ENCODE assay signal across 8 mouse cellular contexts in the genomic region with DNA sequence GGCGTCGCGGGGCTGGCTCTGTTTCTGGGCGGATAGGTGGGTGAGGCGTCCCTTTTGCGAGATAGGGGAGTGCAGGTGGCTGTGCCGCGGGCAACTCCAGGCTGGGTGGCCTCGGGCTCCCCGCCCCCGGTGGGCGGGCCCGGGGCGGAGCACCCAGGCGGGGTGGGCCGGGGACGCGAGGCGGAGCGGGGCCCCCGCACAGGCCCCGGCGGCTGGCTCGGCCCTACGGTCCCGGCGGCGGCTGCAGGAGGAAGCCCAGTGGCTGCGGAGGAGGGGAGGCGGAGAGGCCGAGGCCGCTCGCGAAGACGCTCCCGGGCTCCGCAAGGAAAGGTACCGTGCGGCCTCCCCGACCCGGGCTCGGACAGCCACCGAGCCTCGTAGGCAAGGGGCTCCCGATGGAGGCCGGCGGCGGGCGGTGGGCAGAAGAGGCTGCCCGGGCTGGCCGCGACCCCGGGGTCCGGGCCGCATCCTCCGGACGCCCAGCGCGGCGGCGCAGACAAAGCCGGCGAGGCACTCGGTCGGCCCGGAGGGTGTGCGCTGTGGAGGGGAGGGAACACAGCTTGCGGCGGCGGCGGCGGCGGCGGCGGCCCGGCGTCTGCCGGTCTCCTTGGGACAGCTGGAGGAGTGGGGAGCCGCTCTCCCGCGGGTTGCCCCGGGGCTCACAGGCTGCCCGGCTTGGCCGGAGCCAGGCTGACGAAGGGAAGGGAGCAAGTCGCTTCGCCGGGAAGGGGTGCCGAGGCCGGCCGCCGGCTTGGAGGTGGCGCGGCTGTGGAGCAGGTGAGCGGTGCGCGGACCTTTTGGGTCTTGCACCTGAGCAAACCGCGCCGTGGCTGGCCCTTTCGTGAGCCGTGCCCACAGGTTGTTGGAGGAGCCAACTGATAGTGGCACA. TPM values are rescaled to one million over a fixed set of nuclear protein-coding genes. Genes with fewer than 3 reads are reported as not detected.
DNase-seq lines count a peak whose midpoint lies in the region; ATAC-seq and TF ChIP-seq lines count a peak whose summit lies in the region.

No protein-coding gene starts in this region.

- H3K27me3 ChIP-seq in MEL (ENCODE audit: control insufficient read depth in 1 of 2, insufficient read depth in 2 of 2, low read length in 2 of 2), result peaks cover 9% of the 10 kb centered on the region in 2 experiments
- H3K27me3 ChIP-seq in forebrain, embryonic 14.5 days (replicated peaks; ENCODE audit: control insufficient read depth, insufficient read depth, low read length), result no peaks in the 10 kb centered on the region

- H3K4me2 ChIP-seq in forebrain, embryonic 14.5 days (ENCODE audit: low read length), result peak overlapping the region; percentile 95

- peak; percentile 75 for DNase-seq in MEL (ENCODE audit: low read depth, low spot score)
- peak; percentile 77 for DNase-seq in cerebellum, adult 11 months
- DNase-seq in forebrain, embryonic 14.5 days (ENCODE audit: low spot score), result peak; percentile 84
- DNase-seq in heart, postnatal 25 days (ENCODE audit: low spot score), result peak; percentile 86
- peak; percentile 76 to 81 for DNase-seq in layer of hippocampus, adult 18-20 months (ENCODE audit: low spot score in 2 of 2)
- peak; percentile 81 for DNase-seq in lung, postnatal 10 days
- DNase-seq in ovary, postnatal 14 days (ENCODE audit: low spot score), result peak; percentile 74
- peak; percentile 96 for DNase-seq in thymus, postnatal 14 days

- H3K36me3 ChIP-seq in MEL (ENCODE audit: control insufficient read depth in 1 of 2, insufficient read depth in 2 of 2, low read length in 2 of 2), result peaks cover 0 to 5% of the 10 kb centered on the region in 2 experiments; a peak in 2 of 4 replicates
- H3K36me3 ChIP-seq in forebrain, embryonic 14.5 days (ENCODE audit: control insufficient read depth, insufficient read depth, low read length), result no peaks in the 10 kb centered on the region

- WGBS in forebrain, embryonic 14.5 days, result 1% methylated on average over 63 of the region's 102 CpGs

- peaks cover 0 to 8% of the 10 kb centered on the region in 2 experiments; a peak in 3 of 4 replicates for H3K4me1 ChIP-seq in MEL (ENCODE audit: control insufficient read depth in 1 of 2, insufficient read depth in 2 of 2, low read length in 2 of 2)
- H3K4me1 ChIP-seq in forebrain, embryonic 14.5 days (ENCODE audit: control insufficient read depth, insufficient read depth, low read length), result peaks cover 14% of the 10 kb centered on the region

- peak overlapping the region; percentile 69 for H3K9ac ChIP-seq in MEL (ENCODE audit: control insufficient read depth, low read depth, low read length, poor library complexity, severe bottlenecking)
- peak overlapping the region; percentile 93 for H3K9ac ChIP-seq in forebrain, embryonic 14.5 days (ENCODE audit: low read length)

- H3K79me2 ChIP-seq in MEL (ENCODE audit: control insufficient read depth, insufficient read depth, low read length, poor library complexity), result no peaks in the 10 kb centered on the region; the same call in 1 of the 2 replicates

- TF ChIP-seq CTCF in MEL (IDR thresholded peaks at IDR 0.05 in 2 of 3, conservative IDR thresholded peaks at IDR 0.05 in 1 of 3; ENCODE audit: control insufficient read depth in 1 of 3, insufficient read depth in 1 of 3, low read depth in 2 of 3, low read length in 3 of 3, poor library complexity in 1 of 3, severe bottlenecking in 1 of 3), result no peak

- TF ChIP-seq POLR2A in MEL (IDR thresholded peaks at IDR 0.05; ENCODE audit: control insufficient read depth in 1 of 2, insufficient read depth in 1 of 2, low read depth in 1 of 2, low read length in 2 of 2, poor library complexity in 1 of 2), result 0 out of 4 replicates have a peak, but pooled peaks of 1 of the 2 experiments have one; percentile 50

- no peak for TF ChIP-seq RAD21 in MEL (IDR thresholded peaks at IDR 0.05; ENCODE audit: low read depth, low read length)

- H3K4me3 ChIP-seq in MEL (ENCODE audit: control insufficient read depth in 1 of 2, insufficient read depth in 1 of 2, low read depth in 2 of 2, low read length in 2 of 2), result peak overlapping the region; percentile 58 to 90
- peak overlapping the region; percentile 91 for H3K4me3 ChIP-seq in forebrain, embryonic 14.5 days (ENCODE audit: low read depth, low read length)

- peak; percentile 98 for ATAC-seq in forebrain, embryonic 14.5 days

- intact Hi-C loops in heart, postnatal 25 days (cut with DNase I), result no loop called here

- no peak overlapping the region for H3K27ac ChIP-seq in MEL (ENCODE audit: control insufficient read depth, low read depth, low read length)
- peak overlapping the region; percentile 74 for H3K27ac ChIP-seq in forebrain, embryonic 14.5 days (ENCODE audit: low read depth, low read length)

- no peaks in the 10 kb centered on the region for H3K9me3 ChIP-seq in MEL (replicated peaks; ENCODE audit: insufficient read depth, low read length)
- H3K9me3 ChIP-seq in forebrain, embryonic 14.5 days (replicated peaks; ENCODE audit: control insufficient read depth, low read length), result no peaks in the 10 kb centered on the region

- TF ChIP-seq EP300 in MEL (IDR thresholded peaks at IDR 0.05; ENCODE audit: low read depth in 1 of 2, low read length in 2 of 2), result no peak

TF ChIP-seq in MEL, 35 proteins besides CTCF, POLR2A, EP300 and RAD21:
- TF ChIP-seq CHD2 (IDR thresholded peaks at IDR 0.05; ENCODE audit: low read length) (no peak), UBTF (IDR thresholded peaks at IDR 0.05; ENCODE audit: borderline replicate concordance, insufficient read depth, low read depth, low read length) (peak; percentile 82; the same call in 1 of the 2 replicates), RCOR1 (IDR thresholded peaks at IDR 0.05; ENCODE audit: low read depth, low read length) (no peak), ELF1 (IDR thresholded peaks at IDR 0.05; ENCODE audit: low read depth, low read length) (no peak)

RNA-seq across cellular contexts. Expression of a gene that starts 0.7 kb away (rescaled TPM):
- 1.9 and 2.2 TPM in 2 replicates for total RNA-seq in MEL (2012; rRNA removed)
- 1 to 10 TPM in 1 of 2 experiments, not detected in 1; 5.5 TPM for polyA plus RNA-seq in MEL (2012; ENCODE audit: insufficient read depth in 1 of 2, insufficient read length in 2 of 2, low read depth in 1 of 2, low replicate concordance in 2 of 2, missing spikeins in 1 of 2)
- polyA plus RNA-seq in forebrain, embryonic 14.5 days (2014; fragmentation: Nextera tagmentation; extraction: Ambion mirVana), result 33.5 and 37.2 TPM in 2 replicates
- 10 to 100 TPM; 27.4 to 30.6 TPM for total RNA-seq in heart, postnatal 25 days (2021)
- 10 to 100 TPM; 77.1 to 86.9 TPM for total RNA-seq in layer of hippocampus, adult 18-20 months (2021)
